ENCODE assay signal across 25 mouse cellular contexts in the genomic region with DNA sequence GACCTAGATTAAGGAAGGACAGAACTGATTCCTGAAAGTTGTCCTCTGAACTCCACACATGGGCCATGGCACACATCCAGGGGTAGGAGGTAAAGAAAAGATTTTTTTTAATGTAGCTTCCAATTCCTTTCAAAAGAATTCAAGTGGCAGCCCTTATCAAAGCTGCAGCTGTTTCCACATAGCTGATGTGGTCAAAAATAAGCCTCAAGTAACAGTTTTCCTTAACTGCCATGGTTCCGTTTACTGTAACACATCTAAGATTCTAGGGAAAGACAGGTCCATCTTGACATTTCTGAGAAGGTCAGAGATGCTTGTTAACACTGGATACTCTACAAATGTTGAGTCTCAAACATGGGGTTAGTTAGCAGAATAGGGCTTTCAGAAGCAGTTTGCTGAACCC. TPM values are rescaled to one million over a fixed set of nuclear protein-coding genes. Genes with fewer than 3 reads are reported as not detected.
DNase-seq lines count a peak whose midpoint lies in the region; ATAC-seq and TF ChIP-seq lines count a peak whose summit lies in the region.
"Had no signal": no experiment of that assay in that cellular context is flagged by ENCODE, and none has a peak within 500 bp of the region (broad histone marks: within the 10 kb centered on the region; RNA-seq: fewer than 3 reads in every experiment).

No protein-coding gene starts in this region.

- H3K4me1 ChIP-seq in MEL (ENCODE audit: control insufficient read depth in 1 of 2, insufficient read depth in 2 of 2, low read length in 2 of 2), result no peaks in the 10 kb centered on the region
- H3K4me1 ChIP-seq in forebrain, embryonic 11.5 days (replicated peaks; ENCODE audit: control insufficient read depth, insufficient read depth, low read length), result no peaks in the 10 kb centered on the region
- H3K4me1 ChIP-seq: embryonic facial prominence, embryonic 10.5 days; embryonic facial prominence, embryonic 12.5 days; forebrain, embryonic 12.5 days; forebrain, embryonic 15.5 days had no signal

- no peaks in the 10 kb centered on the region for H3K27me3 ChIP-seq in MEL (ENCODE audit: control insufficient read depth in 1 of 2, insufficient read depth in 2 of 2, low read length in 2 of 2)
- no peaks in the 10 kb centered on the region for H3K27me3 ChIP-seq in forebrain, embryonic 11.5 days (ENCODE audit: control insufficient read depth, insufficient read depth, low read length)
- H3K27me3 ChIP-seq: CH12.LX; embryonic facial prominence, embryonic 12.5 days; forebrain, embryonic 12.5 days; forebrain, embryonic 15.5 days had no signal

- no peak for TF ChIP-seq CTCF in MEL (IDR thresholded peaks at IDR 0.05 in 2 of 3, conservative IDR thresholded peaks at IDR 0.05 in 1 of 3; ENCODE audit: control insufficient read depth in 1 of 3, insufficient read depth in 1 of 3, low read depth in 2 of 3, low read length in 3 of 3, poor library complexity in 1 of 3, severe bottlenecking in 1 of 3)

- peak; percentile 81 for ATAC-seq in common myeloid progenitor, adult 5-6 weeks (replicated peaks; ENCODE audit: low read depth, poor library complexity, severe bottlenecking)
- peak; percentile 55 for ATAC-seq in megakaryocyte progenitor cell, adult 5-6 weeks (replicated peaks; ENCODE audit: poor library complexity)
- no peak for ATAC-seq in forebrain, embryonic 11.5 days (replicated peaks; ENCODE audit: low FRiP score)
- ATAC-seq: activated CD4-positive, CD25-positive, alpha-beta regulatory T cell, adult 4 months; CD4-positive, CD25-positive, alpha-beta regulatory T cell, adult 4 months; forebrain, embryonic 15.5 days; forebrain, postnatal 0 days; Patski had no signal

- no peak overlapping the region for H3K4me2 ChIP-seq in forebrain, embryonic 11.5 days (ENCODE audit: low read depth, low read length, severe bottlenecking)
- H3K4me2 ChIP-seq: embryonic facial prominence, embryonic 12.5 days; forebrain, embryonic 12.5 days; forebrain, embryonic 15.5 days had no signal

- H3K9me3 ChIP-seq in MEL (replicated peaks; ENCODE audit: insufficient read depth, low read length), result no peaks in the 10 kb centered on the region
- no peaks in the 10 kb centered on the region for H3K9me3 ChIP-seq in forebrain, embryonic 11.5 days (ENCODE audit: control insufficient read depth, low read length)
- H3K9me3 ChIP-seq: embryonic facial prominence, embryonic 10.5 days; embryonic facial prominence, embryonic 12.5 days; forebrain, embryonic 12.5 days; forebrain, embryonic 15.5 days; G1E had no signal

- H3K79me2 ChIP-seq in MEL (ENCODE audit: control insufficient read depth, insufficient read depth, low read length, poor library complexity), result no peaks in the 10 kb centered on the region

- H3K4me3 ChIP-seq in MEL (ENCODE audit: control insufficient read depth in 1 of 2, insufficient read depth in 1 of 2, low read depth in 2 of 2, low read length in 2 of 2), result no peak overlapping the region
- H3K4me3 ChIP-seq in forebrain, embryonic 11.5 days (ENCODE audit: low read depth, low read length), result no peak overlapping the region
- H3K4me3 ChIP-seq: embryonic facial prominence, embryonic 10.5 days; embryonic facial prominence, embryonic 12.5 days; forebrain, embryonic 12.5 days; forebrain, embryonic 15.5 days had no signal

- TF ChIP-seq EP300 in MEL (IDR thresholded peaks at IDR 0.05; ENCODE audit: low read depth in 1 of 2, low read length in 2 of 2), result peak; percentile 23 to 66; a peak in 2 of 4 replicates

- no peaks in the 10 kb centered on the region; a peak in 1 of 4 replicates for H3K36me3 ChIP-seq in MEL (ENCODE audit: control insufficient read depth in 1 of 2, insufficient read depth in 2 of 2, low read length in 2 of 2)
- H3K36me3 ChIP-seq in forebrain, embryonic 11.5 days (ENCODE audit: control insufficient read depth, insufficient read depth, low read length), result no peaks in the 10 kb centered on the region
- H3K36me3 ChIP-seq: embryonic facial prominence, embryonic 10.5 days; embryonic facial prominence, embryonic 12.5 days; forebrain, embryonic 12.5 days; forebrain, embryonic 15.5 days; G1E had no signal

- no peak for TF ChIP-seq POLR2A in MEL (IDR thresholded peaks at IDR 0.05; ENCODE audit: control insufficient read depth in 1 of 2, insufficient read depth in 1 of 2, low read depth in 1 of 2, low read length in 2 of 2, poor library complexity in 1 of 2)

- H3K9ac ChIP-seq in MEL (ENCODE audit: control insufficient read depth, low read depth, low read length, poor library complexity, severe bottlenecking), result no peak overlapping the region
- no peak overlapping the region for H3K9ac ChIP-seq in forebrain, embryonic 11.5 days (ENCODE audit: low read length)
- H3K9ac ChIP-seq: embryonic facial prominence, embryonic 12.5 days; forebrain, embryonic 12.5 days; forebrain, embryonic 15.5 days; forebrain, postnatal 0 days had no signal

- peak; percentile 16 for DNase-seq in MEL (ENCODE audit: low read depth, low spot score)
- DNase-seq in ovary, postnatal 36 days (ENCODE audit: low spot score), result no peak
- DNase-seq in forebrain, embryonic 11.5 days (ENCODE audit: low spot score), result no peak
- no peak for DNase-seq in left cerebral cortex, adult 8-10 months (ENCODE audit: low spot score in 2 of 2)
- DNase-seq: adrenal gland, postnatal 10 days; adrenal gland, postnatal 25 days; B cell, adult 2 months; cerebellum, adult 11 months; cerebellum, adult 18-20 months; cerebellum, adult 8-10 months; cerebellum, adult 9-11 months; cerebellum, postnatal 14 days; cerebellum, postnatal 36 days; forebrain, postnatal 0 days had no signal

- H3K27ac ChIP-seq in MEL (ENCODE audit: control insufficient read depth, low read depth, low read length), result no peak overlapping the region
- H3K27ac ChIP-seq in forebrain, embryonic 11.5 days (ENCODE audit: low read depth, low read length), result no peak overlapping the region
- H3K27ac ChIP-seq: embryonic facial prominence, embryonic 10.5 days; embryonic facial prominence, embryonic 12.5 days; forebrain, embryonic 12.5 days; forebrain, embryonic 15.5 days had no signal

- WGBS in forebrain, embryonic 11.5 days, result 87% methylated on average over 1 of the region's 1 CpGs

- TF ChIP-seq RAD21 in MEL (IDR thresholded peaks at IDR 0.05; ENCODE audit: low read depth, low read length), result no peak

TF ChIP-seq in MEL, 35 proteins besides CTCF, POLR2A, EP300 and RAD21:
- TF ChIP-seq TAL1 (IDR thresholded peaks at IDR 0.05; ENCODE audit: low read length) (no peak), NELFE (IDR thresholded peaks at IDR 0.05; ENCODE audit: low read depth, low read length) (no peak), GABPA (IDR thresholded peaks at IDR 0.05; ENCODE audit: low read depth, low read length) (no peak), SMC3 (IDR thresholded peaks at IDR 0.05; ENCODE audit: low read depth, low read length) (no peak), ZKSCAN1 (IDR thresholded peaks at IDR 0.05; ENCODE audit: low read depth, low read length) (no peak), HCFC1 (IDR thresholded peaks at IDR 0.05; ENCODE audit: low read depth, low read length) (no peak), MAZ (IDR thresholded peaks at IDR 0.05; ENCODE audit: low read depth, low read length) (no peak), MYB (IDR thresholded peaks at IDR 0.05; ENCODE audit: low read depth, low read length) (peak; percentile 59; the same call in 1 of the 2 replicates), POLR2AphosphoS5 (IDR thresholded peaks at IDR 0.05; ENCODE audit: borderline replicate concordance, low read depth, low read length) (no peak), BHLHE40 (IDR thresholded peaks at IDR 0.05; ENCODE audit: borderline replicate concordance, low read depth, low read length) (no peak), RCOR1 (IDR thresholded peaks at IDR 0.05; ENCODE audit: low read depth, low read length) (no peak), TCF12 (IDR thresholded peaks at IDR 0.05; ENCODE audit: low read depth, low read length) (peak; percentile 55; the same call in 1 of the 2 replicates)

RNA-seq across cellular contexts. Expression of a gene that starts 34.9 kb away (rescaled TPM):
- total RNA-seq in MEL (2012; rRNA removed), result not detected in 2 replicates
- not detected for polyA plus RNA-seq in MEL (2012; ENCODE audit: insufficient read depth in 1 of 2, insufficient read length in 2 of 2, low read depth in 1 of 2, low replicate concordance in 2 of 2, missing spikeins in 1 of 2)
- not detected in 2 replicates for total RNA-seq in common myeloid progenitor, adult 5-6 weeks (2017)
- total RNA-seq in megakaryocyte progenitor cell, adult 5-6 weeks (2015), result 0.10 TPM in 1 of 2 replicates, not detected in the other
- not detected in 2 replicates for total RNA-seq in megakaryocyte progenitor cell, adult 5-6 weeks (2017)
- 48.4 and 51.3 TPM in 2 replicates for polyA plus RNA-seq in forebrain, embryonic 11.5 days (2014; fragmentation: Nextera tagmentation; extraction: Ambion mirVana)
- total RNA-seq in left cerebral cortex, adult 8-10 months (2022), result 10 to 100 TPM; 18.7 to 20.3 (median 20.0) TPM
- total RNA-seq: adrenal gland, postnatal 25 days; CH12.LX had no signal
- polyA plus RNA-seq: activated CD4-positive, CD25-positive, alpha-beta regulatory T cell, adult 4 months; CD4-positive, CD25-positive, alpha-beta regulatory T cell, adult 4 months had no signal

Comparison
In these comparisons a context has a peak if more than half of its experiments do, and no peak if none do; other contexts are left out.
1. RNA of a gene that starts 34.9 kb away (total RNA-seq): 18.7 to 20.3 TPM in left cerebral cortex, adult 8-10 months; not detected in MEL, not detected in common myeloid progenitor, adult 5-6 weeks and 0.10 TPM in megakaryocyte progenitor cell, adult 5-6 weeks; every median in the first group is over 10 times any median in the second.